Mouse (Mus musculus): ENCODE measurements around the gene Ppil6.

DNA sequence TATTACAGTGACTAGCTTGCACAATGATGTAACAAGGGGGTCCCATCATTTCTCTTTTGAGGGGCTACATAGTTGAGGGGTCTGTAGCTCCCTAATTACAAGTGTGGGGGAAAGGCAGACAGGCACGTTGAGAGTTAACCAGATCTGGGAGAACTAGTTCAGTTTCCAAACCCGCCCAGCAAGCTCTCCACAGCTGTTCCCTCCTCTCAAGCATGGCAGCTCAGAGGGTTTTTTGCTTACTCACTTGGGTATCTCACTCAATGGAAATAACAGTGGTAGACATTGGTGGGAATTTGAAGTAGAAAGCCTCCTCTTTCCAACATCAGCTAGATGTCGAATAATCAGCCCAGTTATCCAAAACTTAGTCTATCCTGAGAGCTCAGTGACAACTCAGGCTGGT, 64.8 kb downstream of the Ppil6 start:
- TF ChIP-seq CTCF (IDR thresholded peaks at IDR 0.05; ENCODE audit: insufficient read depth, low read depth, low read length) (no peak), POLR2A (IDR thresholded peaks at IDR 0.05; ENCODE audit: insufficient read depth, low read depth, low read length) (no peak)

Measured in olfactory bulb, adult 2 months (tissue).